Mouse (Mus musculus) hindbrain, embryonic 10.5 days (tissue): Measurements from ENCODE around the gene 1600014C23Rik. TPM values are rescaled to one million over a fixed set of nuclear protein-coding genes. Genes with fewer than 3 reads are reported as not detected.

Experiments used
- DNase-seq: peaks from one replicate; pipeline ENCODE4 v3.0.0-alpha.2; 2017; ENCODE audit warnings: low spot score
- H3K27ac ChIP-seq: fragments of 300-500 bp; sonication (generic); 2 replicates; pipeline ENCODE4 v1.5.1; 2016; ENCODE audit warnings: mild to moderate bottlenecking, moderate library complexity
- H3K27me3 ChIP-seq: fragments of 300-500 bp; sonication (generic); 2 replicates; pipeline ENCODE4 v1.6.1; 2016; ENCODE audit warnings: mild to moderate bottlenecking; ENCODE audit not compliant: poor library complexity, insufficient read depth, severe bottlenecking
- H3K36me3 ChIP-seq: fragments of 300-500 bp; sonication (generic); 2 replicates; pipeline ENCODE4 v1.6.1; 2016; ENCODE audit warnings: mild to moderate bottlenecking, moderate library complexity
- H3K4me1 ChIP-seq: fragments of 300-500 bp; sonication (generic); replicated peaks from 2 replicates; pipeline ENCODE4 v1.6.1; 2016; ENCODE audit warnings: mild to moderate bottlenecking
- H3K4me3 ChIP-seq: fragments of 300-500 bp; sonication (generic); 2 replicates; pipeline ENCODE4 v1.5.1; 2016; ENCODE audit warnings: mild to moderate bottlenecking, moderate library complexity
- H3K9me3 ChIP-seq: fragments of 300-500 bp; sonication (generic); 2 replicates; pipeline ENCODE4 v1.6.1; 2016; ENCODE audit warnings: mild to moderate bottlenecking, moderate library complexity
- WGBS: fragments of 180-500 bp; shearing (Covaris S2); methylation state at CpG from one replicate; pipeline ENCODE4 v1.1.7; 2016; 5-methylcytosine and 5-hydroxymethylcytosine counted together
- polyA plus RNA-seq: library from polyadenylated mRNA; unstranded; fragments of >200 nt; fragmentation: Nextera tagmentation; extraction: Ambion mirVana; gene quantifications from 2 replicates; pipeline ENCODE4 v1.2.1, GENCODE M21; 2016

Gene 1600014C23Rik
- polyA plus RNA-seq, 1 experiment from 2014 or later, result 0.67 TPM

GRCm38 (mm10) chr17:45708179-45708578, 25.5 kb downstream of the 1600014C23Rik start:
- Histone ChIP-seq H3K9me3 (no peaks in the 10 kb centered on the region), H3K36me3 (no peaks in the 10 kb centered on the region), H3K27me3 (no peaks in the 10 kb centered on the region), H3K4me1 (no peaks in the 10 kb centered on the region), H3K27ac (no peak overlapping the region), H3K4me3 (no peak overlapping the region)
- 85% methylated on average over 8 of the region's 8 CpGs for WGBS
- DNase-seq, result no peak

DNA sequence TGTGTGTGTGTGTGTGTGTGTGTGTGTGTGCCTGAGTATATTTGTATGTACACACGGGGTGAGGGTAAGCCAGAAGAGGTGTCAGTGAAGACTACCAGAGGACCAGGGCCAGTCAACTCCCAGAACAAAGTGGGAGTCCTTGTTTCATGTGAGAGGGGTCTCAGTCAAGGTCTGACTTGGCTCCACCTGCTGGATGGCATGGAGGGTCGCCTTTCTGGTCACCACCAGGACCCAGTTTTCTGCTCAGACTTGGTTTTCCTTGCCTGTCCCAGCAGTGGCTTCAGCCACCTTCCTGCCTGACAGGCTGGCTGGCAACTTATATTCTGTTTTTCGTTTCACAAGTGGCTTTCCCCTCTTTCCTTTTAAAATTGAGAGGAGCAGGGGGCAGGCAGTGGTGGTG, 26.3 kb downstream of the 1600014C23Rik start:
- WGBS, result 34% methylated on average over 3 of the region's 3 CpGs
- no peak for DNase-seq
- H3K27ac ChIP-seq, result no peak overlapping the region
- no peaks in the 10 kb centered on the region for H3K9me3 ChIP-seq
- no peaks in the 10 kb centered on the region for H3K36me3 ChIP-seq
- no peak overlapping the region for H3K4me3 ChIP-seq
- H3K4me1 ChIP-seq, result peaks cover 3% of the 10 kb centered on the region
- no peaks in the 10 kb centered on the region for H3K27me3 ChIP-seq

- 87% methylated on average over 5 of the region's 5 CpGs for WGBS
- H3K27me3 ChIP-seq, result no peaks in the 10 kb centered on the region
- no peaks in the 10 kb centered on the region for H3K36me3 ChIP-seq
- no peak overlapping the region for H3K4me3 ChIP-seq
- H3K9me3 ChIP-seq, result no peaks in the 10 kb centered on the region
- DNase-seq, result no peak
- H3K4me1 ChIP-seq, result peaks cover 9% of the 10 kb centered on the region
- H3K27ac ChIP-seq, result no peak overlapping the region
Observed at GRCm38 (mm10) chr17:45706796-45707195, 26.8 kb downstream of the 1600014C23Rik start.

GRCm38 (mm10) chr17:45703187-45703586, 30.5 kb downstream of the 1600014C23Rik start:
- no peak for DNase-seq
- no peak overlapping the region for H3K4me3 ChIP-seq
- WGBS, result 61% methylated on average over 7 of the region's 7 CpGs
- H3K36me3 ChIP-seq, result peaks cover 13% of the 10 kb centered on the region
- H3K9me3 ChIP-seq, result no peaks in the 10 kb centered on the region
- H3K4me1 ChIP-seq, result peaks cover 31% of the 10 kb centered on the region
- H3K27ac ChIP-seq, result no peak overlapping the region
- no peaks in the 10 kb centered on the region for H3K27me3 ChIP-seq

DNA sequence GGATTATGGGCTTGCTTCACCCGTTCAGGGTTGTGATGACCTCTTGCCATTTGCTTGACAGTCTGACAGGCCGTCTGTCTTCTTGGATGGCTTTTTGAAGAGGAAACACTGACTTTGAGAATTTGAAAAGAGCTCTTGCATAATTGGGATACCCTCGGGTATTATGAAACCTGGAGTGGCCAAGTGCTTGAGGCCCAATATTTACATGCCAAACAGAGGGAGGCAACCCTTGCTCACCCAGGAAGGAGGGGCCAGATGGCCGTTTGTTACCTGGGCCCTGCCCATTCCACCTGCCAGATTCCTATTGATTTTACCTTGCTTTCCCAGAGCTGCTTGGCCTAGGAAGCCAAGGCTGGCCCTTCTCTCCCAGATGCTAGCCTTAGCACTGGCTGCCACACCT, 31.4 kb downstream of the 1600014C23Rik start:
- peaks cover 18% of the 10 kb centered on the region for H3K36me3 ChIP-seq
- H3K27me3 ChIP-seq, result no peaks in the 10 kb centered on the region
- WGBS, result 60% methylated on average over 4 of the region's 4 CpGs
- no peaks in the 10 kb centered on the region for H3K9me3 ChIP-seq
- no peak for DNase-seq
- peaks cover 31% of the 10 kb centered on the region for H3K4me1 ChIP-seq
- H3K27ac ChIP-seq, result no peak overlapping the region
- no peak overlapping the region for H3K4me3 ChIP-seq

DNA sequence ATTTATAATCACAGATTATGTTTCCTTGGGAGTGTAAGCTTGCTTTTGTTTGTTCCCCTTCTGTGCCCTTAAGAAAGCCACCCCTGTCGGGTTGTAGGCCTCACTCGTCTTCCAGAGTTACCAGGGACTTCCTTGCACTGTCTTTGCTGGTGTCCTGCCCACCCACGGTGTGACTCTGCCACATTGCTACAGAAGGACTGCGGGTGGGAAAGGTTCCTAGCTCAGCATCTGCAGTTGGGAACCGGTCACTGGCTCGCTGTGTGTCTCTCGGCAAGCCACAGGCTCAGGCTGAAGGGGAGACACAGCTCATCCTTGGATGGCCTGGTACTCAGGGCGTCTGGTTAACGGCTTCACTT, 32.4 kb downstream of the 1600014C23Rik start:
- Histone ChIP-seq H3K4me3 (no peak overlapping the region), H3K4me1 (peaks cover 31% of the 10 kb centered on the region), H3K27ac (peak overlapping the region; percentile 62), H3K9me3 (no peaks in the 10 kb centered on the region), H3K27me3 (no peaks in the 10 kb centered on the region), H3K36me3 (peaks cover 28% of the 10 kb centered on the region)
- DNase-seq, result no peak
- 74% methylated on average over 9 of the region's 9 CpGs for WGBS

DNA sequence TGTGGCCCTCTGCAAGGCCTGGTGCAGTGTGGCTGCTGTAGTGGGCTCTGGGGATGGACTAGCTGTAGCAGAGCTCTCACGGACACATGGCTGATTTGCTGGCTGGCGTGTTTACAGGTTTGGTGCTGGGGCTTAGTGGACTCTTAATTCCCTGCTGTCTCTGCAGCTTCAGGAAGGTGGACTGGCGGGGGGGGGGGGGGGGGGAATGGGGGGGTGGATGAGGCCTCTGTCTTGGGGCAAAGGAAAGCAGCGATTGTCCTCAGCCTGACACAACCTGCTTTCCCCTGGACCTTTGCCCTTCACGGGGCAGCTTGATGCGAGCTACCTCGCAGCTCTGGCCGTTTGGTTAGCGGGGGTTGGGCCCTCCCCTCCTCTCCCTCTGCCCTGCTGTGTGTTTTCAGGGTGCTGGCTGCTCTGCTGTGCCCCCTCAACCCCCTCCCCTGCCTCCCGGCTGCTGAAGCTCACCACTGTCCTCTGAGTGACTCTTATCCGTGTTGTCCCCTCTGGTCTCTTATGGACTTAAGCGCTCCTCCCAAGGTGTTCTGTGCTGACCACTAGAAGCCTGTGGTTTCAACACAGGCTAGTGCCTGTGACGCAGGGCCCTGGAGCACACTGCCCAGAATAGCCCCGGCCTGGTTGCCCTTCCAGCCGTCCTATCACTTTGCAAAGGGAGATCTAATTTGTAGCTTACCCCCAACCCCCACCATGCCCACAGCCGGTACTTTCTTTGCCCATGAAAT, 33.0 kb downstream of the 1600014C23Rik start:
- Histone ChIP-seq H3K27ac (peak overlapping the region; percentile 62), H3K4me1 (peaks cover 31% of the 10 kb centered on the region), H3K4me3 (no peak overlapping the region), H3K9me3 (no peaks in the 10 kb centered on the region), H3K36me3 (peaks cover 29% of the 10 kb centered on the region), H3K27me3 (no peaks in the 10 kb centered on the region)
- 57% methylated on average over 9 of the region's 16 CpGs for WGBS
- DNase-seq, result no peak

GRCm38 (mm10) chr17:45699039-45699740, 34.5 kb downstream of the 1600014C23Rik start:
- H3K27me3 ChIP-seq, result no peaks in the 10 kb centered on the region
- H3K9me3 ChIP-seq, result no peaks in the 10 kb centered on the region
- no peak for DNase-seq
- H3K27ac ChIP-seq, result no peak overlapping the region
- 90% methylated on average over 3 of the region's 3 CpGs for WGBS
- peaks cover 37% of the 10 kb centered on the region for H3K4me1 ChIP-seq
- no peak overlapping the region for H3K4me3 ChIP-seq
- peaks cover 29% of the 10 kb centered on the region for H3K36me3 ChIP-seq

- no peaks in the 10 kb centered on the region for H3K27me3 ChIP-seq
- no peaks in the 10 kb centered on the region for H3K9me3 ChIP-seq
- no peak overlapping the region for H3K27ac ChIP-seq
- peaks cover 29% of the 10 kb centered on the region for H3K36me3 ChIP-seq
- 95% methylated on average over 6 of the region's 6 CpGs for WGBS
- no peak overlapping the region for H3K4me3 ChIP-seq
- H3K4me1 ChIP-seq, result peaks cover 45% of the 10 kb centered on the region
- no peak for DNase-seq
Observed at GRCm38 (mm10) chr17:45698368-45698767, 35.3 kb downstream of the 1600014C23Rik start.

- Histone ChIP-seq H3K27me3 (no peaks in the 10 kb centered on the region), H3K36me3 (peaks cover 29% of the 10 kb centered on the region), H3K27ac (no peak overlapping the region), H3K9me3 (no peaks in the 10 kb centered on the region), H3K4me3 (no peak overlapping the region), H3K4me1 (peaks cover 44% of the 10 kb centered on the region)
- 92% methylated on average over 9 of the region's 9 CpGs for WGBS
- no peak for DNase-seq
Observed at GRCm38 (mm10) chr17:45696981-45697380, 36.7 kb downstream of the 1600014C23Rik start.

- peaks cover 32% of the 10 kb centered on the region for H3K4me1 ChIP-seq
- H3K36me3 ChIP-seq, result peaks cover 29% of the 10 kb centered on the region
- no peak overlapping the region; the same call in 1 of the 2 replicates for H3K27ac ChIP-seq
- H3K4me3 ChIP-seq, result 0 out of 2 replicates have a peak overlapping the region, but pooled peaks have one; percentile 6
- DNase-seq, result no peak
- no peaks in the 10 kb centered on the region for H3K27me3 ChIP-seq
- whole genome bisulfite sequencing, result 80% methylated on average over 23 of the region's 23 CpGs
- no peaks in the 10 kb centered on the region for H3K9me3 ChIP-seq
Observed at GRCm38 (mm10) chr17:45695227-45696120, 38.2 kb downstream of the 1600014C23Rik start.

- Histone ChIP-seq H3K27ac (no peak overlapping the region), H3K27me3 (no peaks in the 10 kb centered on the region), H3K36me3 (peaks cover 22% of the 10 kb centered on the region), H3K4me3 (no peak overlapping the region), H3K4me1 (peaks cover 22% of the 10 kb centered on the region; the same call in 1 of the 2 replicates), H3K9me3 (no peaks in the 10 kb centered on the region)
- no peak for DNase-seq
- WGBS, result 88% methylated on average over 18 of the region's 18 CpGs
Observed at GRCm38 (mm10) chr17:45693812-45694565, 39.7 kb downstream of the 1600014C23Rik start.
